In genomic region chr8:3556114-3556513, GRCm38 (mm10) we compare ENCODE assay signal across 10 mouse cellular contexts. TPM values are rescaled to one million over a fixed set of nuclear protein-coding genes. Genes with fewer than 3 reads are reported as not detected.
DNase-seq lines count a peak whose midpoint lies in the region; ATAC-seq lines count a peak whose summit lies in the region.
"Had no signal": no experiment of that assay in that cellular context is flagged by ENCODE, and none has a peak within 500 bp of the region (broad histone marks: within the 10 kb centered on the region; RNA-seq: fewer than 3 reads in every experiment).

No protein-coding gene starts in this region.

- no peaks in the 10 kb centered on the region for H3K4me1 ChIP-seq in kidney, embryonic 16.5 days (ENCODE audit: insufficient read depth, low read length)
- H3K4me1 ChIP-seq in forebrain, embryonic 11.5 days (replicated peaks; ENCODE audit: control insufficient read depth, insufficient read depth, low read length), result no peaks in the 10 kb centered on the region
- H3K4me1 ChIP-seq in limb, embryonic 10.5 days, result no peaks in the 10 kb centered on the region
- no peaks in the 10 kb centered on the region for H3K4me1 ChIP-seq in neural tube, embryonic 12.5 days

- ATAC-seq in kidney, embryonic 16.5 days (ENCODE audit: low FRiP score, low TSS enrichment), result peak; percentile 95
- peak; percentile 89 for ATAC-seq in forebrain, embryonic 11.5 days (replicated peaks; ENCODE audit: low FRiP score)
- ATAC-seq in neural tube, embryonic 12.5 days (ENCODE audit: low FRiP score, low read depth), result peak; percentile 93
- ATAC-seq in inflammation-experienced regulatory T-cells, adult 6 months, result no peak

- H3K36me3 ChIP-seq in kidney, embryonic 16.5 days (ENCODE audit: insufficient read depth, low read length), result no peaks in the 10 kb centered on the region
- H3K36me3 ChIP-seq in forebrain, embryonic 11.5 days (ENCODE audit: control insufficient read depth, insufficient read depth, low read length), result no peaks in the 10 kb centered on the region
- no peaks in the 10 kb centered on the region for H3K36me3 ChIP-seq in limb, embryonic 10.5 days
- no peaks in the 10 kb centered on the region for H3K36me3 ChIP-seq in neural tube, embryonic 12.5 days

- no peak overlapping the region for H3K9ac ChIP-seq in kidney, embryonic 16.5 days (replicated peaks; ENCODE audit: low read length)
- no peak overlapping the region for H3K9ac ChIP-seq in forebrain, embryonic 11.5 days (ENCODE audit: low read length)
- H3K9ac ChIP-seq in neural tube, embryonic 12.5 days, result no peak overlapping the region

- intact Hi-C loops in left cerebral cortex, postnatal 25 days (cut with DNase I), result no loop called here

- no peaks in the 10 kb centered on the region for H3K9me3 ChIP-seq in kidney, embryonic 16.5 days (ENCODE audit: low read length)
- H3K9me3 ChIP-seq in forebrain, embryonic 11.5 days (ENCODE audit: control insufficient read depth, low read length), result no peaks in the 10 kb centered on the region
- no peaks in the 10 kb centered on the region for H3K9me3 ChIP-seq in limb, embryonic 10.5 days (replicated peaks)
- H3K9me3 ChIP-seq in neural tube, embryonic 12.5 days, result no peaks in the 10 kb centered on the region

- H3K4me2 ChIP-seq in kidney, embryonic 16.5 days (replicated peaks; ENCODE audit: low read depth, low read length), result no peak overlapping the region
- H3K4me2 ChIP-seq in forebrain, embryonic 11.5 days (ENCODE audit: low read depth, low read length, severe bottlenecking), result no peak overlapping the region
- no peak overlapping the region for H3K4me2 ChIP-seq in neural tube, embryonic 12.5 days (replicated peaks)

- H3K27ac ChIP-seq in kidney, embryonic 16.5 days (ENCODE audit: low read length), result no peak overlapping the region
- H3K27ac ChIP-seq in forebrain, embryonic 11.5 days (ENCODE audit: low read depth, low read length), result no peak overlapping the region
- H3K27ac ChIP-seq in limb, embryonic 10.5 days, result no peak overlapping the region
- H3K27ac ChIP-seq in neural tube, embryonic 12.5 days, result no peak overlapping the region

- 54% methylated on average over 4 of the region's 4 CpGs for WGBS in kidney, embryonic 16.5 days
- WGBS in forebrain, embryonic 11.5 days, result 68% methylated on average over 4 of the region's 4 CpGs
- 61% methylated on average over 4 of the region's 4 CpGs for WGBS in limb, embryonic 10.5 days
- WGBS in neural tube, embryonic 12.5 days, result 59% methylated on average over 4 of the region's 4 CpGs

- no peak for DNase-seq in kidney, postnatal 36 days
- DNase-seq in forebrain, embryonic 11.5 days (ENCODE audit: low spot score), result no peak
- peak; percentile 35 for DNase-seq in limb, embryonic 10.5 days (ENCODE audit: low spot score)
- no peak for DNase-seq in left cerebral cortex, postnatal 25 days (ENCODE audit: low spot score in 2 of 2)
- DNase-seq in frontal cortex, postnatal 14 days (ENCODE audit: low spot score in 2 of 2), result no peak
- DNase-seq: cerebellum, postnatal 25 days had no signal

- H3K4me3 ChIP-seq in kidney, embryonic 16.5 days (ENCODE audit: low read length), result no peak overlapping the region
- no peak overlapping the region for H3K4me3 ChIP-seq in forebrain, embryonic 11.5 days (ENCODE audit: low read depth, low read length)
- no peak overlapping the region for H3K4me3 ChIP-seq in limb, embryonic 10.5 days
- H3K4me3 ChIP-seq in neural tube, embryonic 12.5 days, result no peak overlapping the region

- no peaks in the 10 kb centered on the region for H3K27me3 ChIP-seq in kidney, embryonic 16.5 days (ENCODE audit: insufficient read depth, low read length)
- H3K27me3 ChIP-seq in forebrain, embryonic 11.5 days (ENCODE audit: control insufficient read depth, insufficient read depth, low read length), result no peaks in the 10 kb centered on the region
- H3K27me3 ChIP-seq in limb, embryonic 10.5 days (ENCODE audit: low read depth, poor library complexity, severe bottlenecking), result no peaks in the 10 kb centered on the region
- no peaks in the 10 kb centered on the region for H3K27me3 ChIP-seq in neural tube, embryonic 12.5 days (replicated peaks)

RNA-seq across cellular contexts. Expression of gene C330021F23Rik, which starts 11.7 kb away (rescaled TPM):
- polyA plus RNA-seq in kidney, embryonic 16.5 days (2015; fragmentation: Nextera tagmentation; extraction: Ambion mirVana), result 8.4 and 8.5 TPM in 2 replicates
- 7.2 and 7.8 TPM in 2 replicates for polyA plus RNA-seq in forebrain, embryonic 11.5 days (2014; fragmentation: Nextera tagmentation; extraction: Ambion mirVana)
- 3.5 and 4.0 TPM in 2 replicates for polyA plus RNA-seq in limb, embryonic 10.5 days (2016; fragmentation: Nextera tagmentation; extraction: Ambion mirVana)
- 1.3 and 1.8 TPM in 2 replicates for polyA plus RNA-seq in neural tube, embryonic 12.5 days (2016; fragmentation: Nextera tagmentation; extraction: Ambion mirVana)
- polyA plus RNA-seq in inflammation-experienced regulatory T-cells, adult 6 months (2017; shearing (Covaris generic)), result under 1 TPM in 1 of 3 experiments, not detected in 2; 0.74 TPM
- total RNA-seq in left cerebral cortex, postnatal 25 days (2021), result not detected
- total RNA-seq: layer of hippocampus, postnatal 25 days had no signal

RNA-seq across cellular contexts. Expression of gene Camsap3, which starts 31.0 kb away (rescaled TPM):
- polyA plus RNA-seq in kidney, embryonic 16.5 days (2015; fragmentation: Nextera tagmentation; extraction: Ambion mirVana), result 13.7 and 16.8 TPM in 2 replicates
- polyA plus RNA-seq in forebrain, embryonic 11.5 days (2014; fragmentation: Nextera tagmentation; extraction: Ambion mirVana), result 15.5 and 16.4 TPM in 2 replicates
- 5.3 and 6.0 TPM in 2 replicates for polyA plus RNA-seq in limb, embryonic 10.5 days (2016; fragmentation: Nextera tagmentation; extraction: Ambion mirVana)
- 22.0 and 28.0 TPM in 2 replicates for polyA plus RNA-seq in neural tube, embryonic 12.5 days (2016; fragmentation: Nextera tagmentation; extraction: Ambion mirVana)
- not detected for polyA plus RNA-seq in inflammation-experienced regulatory T-cells, adult 6 months (2017; shearing (Covaris generic))
- 10 to 100 TPM; 39.5 to 39.9 TPM for total RNA-seq in left cerebral cortex, postnatal 25 days (2021)

RNA-seq across cellular contexts. Expression of gene Pnpla6, which starts 40.9 kb away (rescaled TPM):
- polyA plus RNA-seq in kidney, embryonic 16.5 days (2015; fragmentation: Nextera tagmentation; extraction: Ambion mirVana), result 35.7 and 42.4 TPM in 2 replicates
- polyA plus RNA-seq in forebrain, embryonic 11.5 days (2014; fragmentation: Nextera tagmentation; extraction: Ambion mirVana), result 19.2 and 25.0 TPM in 2 replicates
- polyA plus RNA-seq in limb, embryonic 10.5 days (2016; fragmentation: Nextera tagmentation; extraction: Ambion mirVana), result 17.7 and 21.1 TPM in 2 replicates
- polyA plus RNA-seq in neural tube, embryonic 12.5 days (2016; fragmentation: Nextera tagmentation; extraction: Ambion mirVana), result 31.2 and 33.9 TPM in 2 replicates
- 10 to 100 TPM; 20.6 to 32.6 (median 27.7) TPM for polyA plus RNA-seq in inflammation-experienced regulatory T-cells, adult 6 months (2017; shearing (Covaris generic))
- total RNA-seq in left cerebral cortex, postnatal 25 days (2021), result 10 to 100 TPM; 66.2 to 70.7 TPM

RNA-seq across cellular contexts. Expression of gene Mcoln1, which starts 55.9 kb away (rescaled TPM):
- 72.2 and 73.5 TPM in 2 replicates for polyA plus RNA-seq in kidney, embryonic 16.5 days (2015; fragmentation: Nextera tagmentation; extraction: Ambion mirVana)
- polyA plus RNA-seq in forebrain, embryonic 11.5 days (2014; fragmentation: Nextera tagmentation; extraction: Ambion mirVana), result 56.6 and 56.7 TPM in 2 replicates
- 59.4 and 71.5 TPM in 2 replicates for polyA plus RNA-seq in limb, embryonic 10.5 days (2016; fragmentation: Nextera tagmentation; extraction: Ambion mirVana)
- 74.4 and 78.9 TPM in 2 replicates for polyA plus RNA-seq in neural tube, embryonic 12.5 days (2016; fragmentation: Nextera tagmentation; extraction: Ambion mirVana)
- polyA plus RNA-seq in inflammation-experienced regulatory T-cells, adult 6 months (2017; shearing (Covaris generic)), result 10 to 100 TPM; 15.3 to 26.3 (median 24.0) TPM
- total RNA-seq in left cerebral cortex, postnatal 25 days (2021), result 10 to 100 TPM; 77.4 to 90.3 TPM
